Mouse (Mus musculus) hindbrain, embryonic 11.5 days (tissue): ENCODE results near the gene Slc25a42. TPM values are rescaled to one million over a fixed set of nuclear protein-coding genes. Genes with fewer than 3 reads are reported as not detected.

ENCODE experiments used
- ATAC-seq: fragments of 200-750 bp; cut with Nextera tagmentation; 2 replicates; pipeline ENCODE4 v1.8.0; 2017; ENCODE audit warnings: mild to moderate bottlenecking, moderate TSS enrichment, moderate library complexity; ENCODE audit not compliant: low FRiP score
- DNase-seq: peaks from one replicate; pipeline ENCODE4 v3.0.0-alpha.2; 2015; ENCODE audit warnings: low spot score
- H3K27ac ChIP-seq: fragments of 300-500 bp; sonication (generic); 2 replicates; pipeline ENCODE4 v1.5.1; 2014; ENCODE audit warnings: mild to moderate bottlenecking, low read depth, low read length
- H3K27me3 ChIP-seq: fragments of 300-500 bp; sonication (generic); 2 replicates; pipeline ENCODE4 v1.6.1; 2014; ENCODE audit warnings: mild to moderate bottlenecking, low read length, moderate library complexity, mixed read lengths; ENCODE audit not compliant: control insufficient read depth, insufficient read depth
- H3K36me3 ChIP-seq: fragments of 300-500 bp; sonication (generic); 2 replicates; pipeline ENCODE4 v1.6.1; 2014; ENCODE audit warnings: mild to moderate bottlenecking, low read length, moderate library complexity, mixed read lengths; ENCODE audit not compliant: control insufficient read depth, insufficient read depth
- H3K4me1 ChIP-seq: fragments of 300-500 bp; sonication (generic); replicated peaks from 2 replicates; pipeline ENCODE4 v1.6.1; 2014; ENCODE audit warnings: low read length, mixed read lengths; ENCODE audit not compliant: control insufficient read depth, insufficient read depth
- H3K4me2 ChIP-seq: fragments of 300-500 bp; sonication (generic); replicated peaks from 2 replicates; pipeline ENCODE4 v1.6.1; 2014; ENCODE audit warnings: mild to moderate bottlenecking, low read depth, low read length
- H3K4me3 ChIP-seq: fragments of 300-500 bp; sonication (generic); 2 replicates; pipeline ENCODE4 v1.5.1; 2014; ENCODE audit warnings: low read depth, low read length
- H3K9ac ChIP-seq: fragments of 300-500 bp; sonication (generic); 2 replicates; pipeline ENCODE4 v1.6.1; 2014; ENCODE audit warnings: low read depth, low read length
- H3K9me3 ChIP-seq: fragments of 300-500 bp; sonication (generic); 2 replicates; pipeline ENCODE4 v1.6.1; 2016; ENCODE audit warnings: low read length; ENCODE audit not compliant: control insufficient read depth
- WGBS: fragments of 180-500 bp; shearing (Covaris S2); extraction: QIAGEN DNeasy Blood & Tissue Kit; methylation state at CpG from one replicate; pipeline ENCODE4 v1.1.7; 2014; 5-methylcytosine and 5-hydroxymethylcytosine counted together
- polyA plus RNA-seq: library from polyadenylated mRNA; unstranded; fragments of >200 nt; fragmentation: Nextera tagmentation; extraction: Ambion mirVana; gene quantifications from 2 replicates; pipeline ENCODE4 v1.2.1, GENCODE M21; 2014

Gene Slc25a42
- polyA plus RNA-seq, 1 experiment from 2014 or later: 2.0 TPM

DNA sequence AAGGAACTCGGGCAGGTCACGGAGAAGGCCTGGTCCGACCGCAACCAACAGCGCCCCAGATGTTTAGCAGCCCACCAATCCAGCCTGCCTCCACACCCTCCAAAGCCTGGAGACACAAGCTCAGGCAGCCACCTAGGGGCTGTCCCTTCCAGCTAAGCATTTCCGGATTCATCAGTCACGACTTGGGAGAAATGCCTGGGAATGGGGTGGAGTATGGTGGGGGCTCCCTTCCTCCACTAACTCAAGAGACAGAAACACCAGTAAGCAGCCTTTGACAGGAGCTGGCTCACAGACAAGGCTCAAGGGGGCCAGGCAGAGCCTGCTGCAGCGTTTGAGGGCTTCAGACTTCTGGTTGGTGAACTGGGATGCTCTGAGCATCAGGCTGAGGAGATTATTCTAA is 1.6 kb downstream of the Slc25a42 start:
- 27% methylated on average over 8 of the region's 8 CpGs for WGBS
- H3K9me3 ChIP-seq: no peaks in the 10 kb centered on the region
- H3K36me3 ChIP-seq: no peaks in the 10 kb centered on the region
- no peak overlapping the region for H3K4me3 ChIP-seq
- ATAC-seq (no peak), DNase-seq (no peak)
- no peak overlapping the region for H3K4me2 ChIP-seq
- no peak overlapping the region for H3K9ac ChIP-seq
- H3K4me1 ChIP-seq: no peaks in the 10 kb centered on the region
- H3K27me3 ChIP-seq: 0 out of 2 replicates have a peak, but pooled peaks cover 3% of the 10 kb centered on the region
- no peak overlapping the region for H3K27ac ChIP-seq

DNA sequence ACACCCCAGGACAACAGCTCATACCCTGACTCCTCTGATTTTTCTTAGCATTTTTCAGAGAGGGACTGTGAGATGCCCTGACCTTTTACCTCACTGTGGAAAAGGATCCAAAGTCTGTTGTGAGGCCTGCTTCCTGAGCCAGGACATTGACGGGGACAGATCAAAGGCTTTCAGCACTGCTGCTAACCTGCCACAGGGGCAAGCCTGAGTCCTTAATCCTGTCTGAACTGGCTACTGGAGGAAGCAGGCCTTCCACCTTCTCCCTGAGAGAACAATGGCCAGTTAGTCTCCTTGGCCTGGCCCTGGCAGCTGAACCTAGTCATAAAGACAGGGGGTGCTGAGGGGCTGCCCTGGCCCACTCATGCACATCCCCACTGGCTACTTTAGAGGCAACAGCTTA is 4.0 kb downstream of the Slc25a42 start:
- WGBS: 55% methylated on average over 1 of the region's 1 CpGs
- H3K4me1 ChIP-seq: no peaks in the 10 kb centered on the region
- ATAC-seq (no peak), DNase-seq (no peak)
- no peak overlapping the region for H3K9ac ChIP-seq
- no peaks in the 10 kb centered on the region for H3K36me3 ChIP-seq
- H3K27me3 ChIP-seq: 0 out of 2 replicates have a peak, but pooled peaks cover 3% of the 10 kb centered on the region
- H3K4me2 ChIP-seq: no peak overlapping the region
- H3K4me3 ChIP-seq: no peak overlapping the region
- no peak overlapping the region for H3K27ac ChIP-seq
- H3K9me3 ChIP-seq: no peaks in the 10 kb centered on the region

DNA sequence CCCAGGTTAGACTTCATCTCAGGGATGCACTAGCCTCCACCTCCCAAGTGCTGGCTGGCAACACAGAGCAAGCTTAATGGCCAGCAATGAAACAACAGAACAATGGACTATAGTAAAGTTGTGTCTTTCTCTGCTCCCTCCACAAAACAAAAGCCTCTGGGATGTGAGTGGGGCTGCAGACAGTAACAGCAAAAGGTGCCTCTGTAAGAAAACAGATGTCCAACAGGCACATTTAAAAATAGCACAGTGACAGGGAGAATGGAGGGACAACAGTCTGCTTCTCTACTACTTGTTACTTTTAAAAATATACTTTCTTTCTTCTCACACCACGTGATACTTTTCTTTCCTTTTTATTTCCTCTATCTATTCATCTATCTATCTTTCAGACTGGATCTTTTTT is 7.3 kb downstream of the Slc25a42 start:
- H3K9me3 ChIP-seq: no peaks in the 10 kb centered on the region
- DNase-seq (no peak), ATAC-seq (no peak)
- no peaks in the 10 kb centered on the region for H3K27me3 ChIP-seq
- no peak overlapping the region for H3K4me3 ChIP-seq
- H3K36me3 ChIP-seq: no peaks in the 10 kb centered on the region
- no peak overlapping the region for H3K4me2 ChIP-seq
- no peaks in the 10 kb centered on the region for H3K4me1 ChIP-seq
- no peak overlapping the region for H3K9ac ChIP-seq
- no peak overlapping the region for H3K27ac ChIP-seq
- 58% methylated on average over 1 of the region's 1 CpGs for WGBS

DNA sequence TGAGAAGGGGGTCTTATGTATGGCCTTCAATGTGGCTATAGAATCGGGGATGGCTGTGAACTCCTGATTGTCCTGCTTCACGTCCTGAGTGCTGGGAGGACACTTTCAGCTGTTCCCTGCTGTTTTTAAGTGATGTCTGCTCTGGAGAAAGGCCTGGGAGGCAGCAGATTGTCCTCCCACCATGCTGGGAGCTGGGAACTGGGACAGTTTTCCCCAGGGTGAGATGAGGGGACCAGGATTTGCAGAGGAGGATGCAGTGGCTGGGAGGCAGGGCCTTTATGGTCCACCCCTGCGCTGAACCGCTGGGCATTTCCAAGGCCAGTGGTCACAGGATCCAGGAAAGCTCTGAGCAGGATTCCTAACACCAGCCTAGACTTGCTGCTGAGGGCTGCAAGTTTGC is 9.0 kb downstream of the Slc25a42 start:
- H3K9ac ChIP-seq: no peak overlapping the region
- no peak overlapping the region for H3K27ac ChIP-seq
- no peaks in the 10 kb centered on the region for H3K9me3 ChIP-seq
- H3K4me3 ChIP-seq: no peak overlapping the region
- H3K4me2 ChIP-seq: no peak overlapping the region
- ATAC-seq: no peak
- DNase-seq: no peak
- no peaks in the 10 kb centered on the region for H3K4me1 ChIP-seq
- 72% methylated on average over 4 of the region's 4 CpGs for WGBS
- no peaks in the 10 kb centered on the region for H3K36me3 ChIP-seq
- H3K27me3 ChIP-seq: no peaks in the 10 kb centered on the region

DNA sequence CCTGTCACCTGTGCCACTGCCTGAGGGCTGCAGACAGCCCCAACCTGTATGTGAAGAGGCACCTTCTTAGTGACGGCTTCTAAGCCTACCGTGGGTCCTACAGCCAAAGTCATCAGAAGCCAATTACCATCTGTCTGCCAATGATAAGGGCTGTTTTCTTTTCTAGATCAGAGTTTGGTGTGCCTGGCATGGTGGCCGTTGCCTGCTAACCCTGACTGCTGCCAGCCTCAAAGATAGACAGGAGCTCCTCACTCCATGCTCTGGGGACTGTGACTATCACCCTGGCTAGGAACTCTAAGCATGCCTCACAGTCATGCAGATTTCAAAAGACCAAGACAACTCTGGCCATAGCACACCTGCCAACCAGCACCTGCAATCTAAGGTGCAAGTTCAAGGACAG is 10.7 kb downstream of the Slc25a42 start:
- Histone ChIP-seq H3K36me3 (no peaks in the 10 kb centered on the region), H3K27ac (no peak overlapping the region), H3K4me1 (no peaks in the 10 kb centered on the region), H3K4me3 (no peak overlapping the region), H3K27me3 (no peaks in the 10 kb centered on the region), H3K9ac (no peak overlapping the region), H3K9me3 (no peaks in the 10 kb centered on the region), H3K4me2 (no peak overlapping the region)
- WGBS: 78% methylated on average over 3 of the region's 3 CpGs
- ATAC-seq (no peak), DNase-seq (no peak)

DNA sequence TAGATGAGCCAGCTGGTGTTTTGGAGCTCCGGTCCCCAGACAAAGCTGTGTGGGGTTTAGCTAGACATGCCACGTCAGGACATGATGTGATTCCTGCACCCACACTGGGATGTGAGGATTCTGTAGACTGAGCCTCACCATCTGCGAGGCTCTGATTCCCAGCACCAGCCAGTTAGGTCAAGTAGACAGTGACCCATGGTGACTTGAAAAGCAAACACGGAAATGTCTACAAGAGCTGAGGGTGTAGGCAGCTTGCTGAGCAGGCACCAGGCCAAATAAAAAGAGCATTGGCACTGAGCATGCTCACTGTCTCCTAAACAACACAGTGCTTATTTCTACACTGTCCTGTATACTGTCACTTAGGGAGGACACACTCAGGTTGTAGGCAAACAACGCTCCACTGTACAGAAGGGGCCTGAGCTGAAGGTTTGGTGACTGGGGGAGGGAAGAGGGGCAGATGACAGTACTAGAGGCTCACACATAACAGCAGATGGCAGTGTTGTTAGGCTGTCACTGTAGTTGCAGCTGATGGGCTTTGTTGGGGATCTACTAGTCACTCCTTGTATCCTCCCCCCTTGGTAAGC is 11.9 kb downstream of the Slc25a42 start:
- Histone ChIP-seq H3K4me3 (no peak overlapping the region), H3K4me2 (no peak overlapping the region), H3K36me3 (no peaks in the 10 kb centered on the region), H3K9ac (no peak overlapping the region), H3K27ac (no peak overlapping the region), H3K9me3 (no peaks in the 10 kb centered on the region), H3K4me1 (no peaks in the 10 kb centered on the region), H3K27me3 (no peaks in the 10 kb centered on the region)
- DNase-seq (no peak), ATAC-seq (no peak)
- 68% methylated on average over 5 of the region's 5 CpGs for WGBS

DNA sequence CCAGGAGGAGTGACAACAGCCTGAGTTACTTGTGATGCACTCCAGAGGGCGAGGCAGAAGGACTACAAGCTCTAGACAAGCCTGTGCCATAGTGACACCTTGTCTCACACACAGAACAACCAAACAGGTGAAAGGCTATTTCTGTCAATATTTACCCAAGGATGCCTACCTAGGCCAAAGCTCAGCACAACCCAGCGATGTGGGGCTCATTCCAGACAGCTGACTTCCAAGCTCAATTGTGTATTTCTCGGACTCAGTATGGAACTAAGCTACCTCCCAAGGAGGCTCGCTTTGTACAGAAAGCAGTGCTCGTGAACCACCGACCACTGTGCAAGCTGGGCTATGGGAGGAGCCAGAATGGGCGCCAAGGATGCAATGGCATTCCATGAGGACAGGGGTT is 14.5 kb downstream of the Slc25a42 start:
- H3K4me3 ChIP-seq: no peak overlapping the region
- DNase-seq (no peak), ATAC-seq (no peak)
- no peaks in the 10 kb centered on the region for H3K4me1 ChIP-seq
- no peaks in the 10 kb centered on the region for H3K9me3 ChIP-seq
- H3K4me2 ChIP-seq: no peak overlapping the region
- H3K27ac ChIP-seq: no peak overlapping the region
- no peaks in the 10 kb centered on the region for H3K27me3 ChIP-seq
- H3K36me3 ChIP-seq: no peaks in the 10 kb centered on the region
- 49% methylated on average over 7 of the region's 7 CpGs for WGBS
- no peak overlapping the region for H3K9ac ChIP-seq

DNA sequence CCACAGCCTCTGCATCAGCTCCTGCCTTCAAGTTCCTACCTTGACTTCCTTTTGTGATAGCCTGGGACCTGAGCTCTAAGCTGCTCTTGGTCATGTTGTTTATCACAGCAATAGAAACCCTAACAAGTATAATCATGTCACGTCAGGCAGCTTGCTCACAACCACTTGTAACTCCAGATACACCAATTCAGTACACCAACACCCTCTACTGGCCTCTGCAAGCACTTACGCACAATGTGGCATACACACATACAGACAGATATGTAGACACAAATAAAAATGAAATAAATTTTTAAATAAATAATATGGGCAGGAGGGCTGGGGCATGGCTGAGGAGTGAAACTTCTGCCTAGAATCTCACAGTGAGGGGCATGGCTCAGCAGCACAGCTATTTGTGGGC is 16.3 kb downstream of the Slc25a42 start:
- no peak for DNase-seq
- Histone ChIP-seq H3K27me3 (no peaks in the 10 kb centered on the region), H3K4me3 (no peak overlapping the region), H3K4me1 (no peaks in the 10 kb centered on the region), H3K4me2 (no peak overlapping the region), H3K36me3 (no peaks in the 10 kb centered on the region), H3K9ac (no peak overlapping the region), H3K27ac (no peak overlapping the region), H3K9me3 (no peaks in the 10 kb centered on the region)
- no peak for ATAC-seq
- 88% methylated on average over 2 of the region's 2 CpGs for WGBS

DNA sequence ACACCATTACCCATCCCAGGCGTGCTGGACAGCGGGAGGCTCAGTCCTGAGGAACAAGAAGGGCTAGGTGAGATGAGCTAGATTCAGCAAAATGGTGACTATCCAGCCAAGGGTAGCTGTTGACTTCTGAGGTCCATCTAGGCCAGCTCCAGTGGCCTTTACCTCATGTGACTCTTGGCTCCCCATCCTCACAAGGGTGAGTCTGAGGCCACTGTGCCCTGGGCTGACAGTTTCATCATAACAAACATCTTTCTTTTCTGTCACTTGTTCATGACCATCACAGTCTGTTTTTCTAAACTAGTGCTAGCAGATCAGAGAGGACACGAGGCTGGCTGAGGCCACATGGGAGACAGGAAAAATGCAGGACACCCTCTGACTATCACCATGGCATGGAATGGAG is 17.9 kb downstream of the Slc25a42 start:
- Histone ChIP-seq H3K4me3 (no peak overlapping the region), H3K4me1 (no peaks in the 10 kb centered on the region), H3K9ac (no peak overlapping the region), H3K4me2 (no peak overlapping the region), H3K27ac (no peak overlapping the region), H3K27me3 (no peaks in the 10 kb centered on the region), H3K9me3 (no peaks in the 10 kb centered on the region), H3K36me3 (no peaks in the 10 kb centered on the region)
- 79% methylated on average over 3 of the region's 3 CpGs for WGBS
- ATAC-seq (no peak), DNase-seq (no peak)
